Mouse (Mus musculus) ES-Bruce4 (cell line): ENCODE results near the gene Raet1e.
"Not testable (repeated sequence)": the region's sequence is repeated elsewhere in the genome, so short reads cannot be mapped to it uniquely, and the experiment has no call there.

Source experiments
- CTCF ChIP-seq: IDR thresholded peaks from one replicate; pipeline ENCODE4 v1.8.1; 2011; ENCODE audit warnings: low read depth, low read length
- EP300 ChIP-seq: IDR thresholded peaks from 2 replicates; pipeline ENCODE4 v1.6.1; 2011; ENCODE audit warnings: low read depth, low read length; ENCODE audit not compliant: insufficient read depth

GRCm38 (mm10) chr10:22165328-22166003 lies 7.1 kb downstream of the Raet1e start:
- TF ChIP-seq CTCF, EP300: not testable (repeated sequence)
